Mouse (Mus musculus) liver, embryonic 14.5 days (tissue): Measurements from ENCODE around the gene St3gal4. TPM values are rescaled to one million over a fixed set of nuclear protein-coding genes. Genes with fewer than 3 reads are reported as not detected.

ENCODE experiments used
- ATAC-seq: fragments of 200-750 bp; cut with Nextera tagmentation; 2 replicates; pipeline ENCODE4 v1.8.0; 2017; ENCODE audit warnings: moderate number of reproducible peaks, mild to moderate bottlenecking, moderate library complexity; ENCODE audit not compliant: insufficient read depth
- DNase-seq, 3 experiments: peaks; one replicate each; pipeline ENCODE4 v3.0.0-alpha.2; 2012 to 2013; ENCODE audit warnings: low read depth in 3 of 3, low spot score in 3 of 3
- H3K27ac ChIP-seq: fragments of 300-500 bp; sonication (generic); 2 replicates; pipeline ENCODE4 v1.5.1; 2014; ENCODE audit warnings: moderate library complexity, mild to moderate bottlenecking, control low read depth, inconsistent platforms
- H3K27me3 ChIP-seq: fragments of 300-500 bp; sonication (generic); 2 replicates; pipeline ENCODE4 v1.6.1; 2014; ENCODE audit warnings: mild to moderate bottlenecking, low read length, moderate library complexity; ENCODE audit not compliant: control insufficient read depth, insufficient read depth
- H3K36me3 ChIP-seq: fragments of 300-500 bp; sonication (generic); replicated peaks from 2 replicates; pipeline ENCODE4 v1.6.1; 2014; ENCODE audit warnings: low read depth; ENCODE audit not compliant: control insufficient read depth, insufficient read depth
- H3K4me1 ChIP-seq, 2 experiments: fragments of 200-500 bp in 1 of 2; fragments of 300-500 bp in 1 of 2; sonication (generic) in 1 of 2; replicated peaks; 2 replicates each; pipeline ENCODE4 v1.6.1; 2012 to 2014; ENCODE audit warnings: antibody characterized with exemption in 1 of 2, inconsistent platforms in 1 of 2, low read length in 1 of 2; ENCODE audit not compliant: control insufficient read depth in 2 of 2, insufficient read depth in 2 of 2
- H3K4me2 ChIP-seq: fragments of 300-500 bp; sonication (generic); 2 replicates; pipeline ENCODE4 v1.6.1; 2014; ENCODE audit warnings: low read depth, mild to moderate bottlenecking, control low read depth, moderate library complexity
- H3K4me3 ChIP-seq, 2 experiments: fragments of 200-500 bp in 1 of 2; fragments of 300-500 bp in 1 of 2; sonication (generic) in 1 of 2; 2 replicates each; pipeline ENCODE4 v1.5.1; 2012 to 2014; ENCODE audit warnings: low read depth in 2 of 2, low read length in 2 of 2, mild to moderate bottlenecking in 2 of 2, control low read depth in 1 of 2, inconsistent platforms in 1 of 2, moderate library complexity in 1 of 2; ENCODE audit not compliant: insufficient read depth in 1 of 2
- H3K9ac ChIP-seq: fragments of 300-500 bp; sonication (generic); replicated peaks from 2 replicates; pipeline ENCODE4 v1.6.1; 2014; ENCODE audit warnings: mild to moderate bottlenecking, control low read depth, moderate library complexity
- H3K9me3 ChIP-seq: fragments of 300-500 bp; sonication (generic); 2 replicates; pipeline ENCODE4 v1.6.1; 2016; ENCODE audit warnings: low read length, mixed read lengths; ENCODE audit not compliant: control insufficient read depth
- CTCF ChIP-seq: IDR thresholded peaks from 2 replicates; pipeline ENCODE4 v1.5.1; 2016; ENCODE audit warnings: antibody characterized with exemption, low read depth, control low read depth
- EP300 ChIP-seq: IDR thresholded peaks from 2 replicates; pipeline ENCODE4 v1.6.1; 2016; ENCODE audit warnings: antibody characterized with exemption, low read depth
- WGBS: fragments of 180-500 bp; shearing (Covaris S2); extraction: QIAGEN DNeasy Blood & Tissue Kit; methylation state at CpG from one replicate; pipeline ENCODE4 v1.1.7; 2014; ENCODE audit not compliant: insufficient replicate concordance; 5-methylcytosine and 5-hydroxymethylcytosine counted together
- polyA plus RNA-seq, 2 experiments: library from polyadenylated mRNA; depleted of rRNA in 1 of 2; stranded (reverse) in 1 of 2; unstranded in 1 of 2; fragments of >200 nt; fragmentation: Nextera tagmentation in 1 of 2; extraction: Ambion mirVana in 1 of 2; gene quantifications; 2 replicates each; pipeline versions ENCODE4 v1.2.1 to v1.2.3; 2012 to 2014

The St3gal4 gene
- polyA plus RNA-seq, 2 experiments: 6.0 to 19.2 TPM

- WGBS: 20% methylated on average over 5 of the region's 5 CpGs
Observed at GRCm38 (mm10) chr9:35039846-35040245, 79.2 kb downstream of the St3gal4 start.

GRCm38 (mm10) chr9:35038922-35039586, 80.0 kb downstream of the St3gal4 start:
- no peak for ATAC-seq
- TF ChIP-seq CTCF: no peak
- TF ChIP-seq EP300: no peak
- no peak overlapping the region for H3K4me2 ChIP-seq

More at GRCm38 (mm10) chr9:35039846-35040245, 79.2 kb downstream of the St3gal4 start:
- Histone ChIP-seq H3K4me1 (peaks cover 0 to 2% of the 10 kb centered on the region in 2 experiments; a peak in 2 of 4 replicates), H3K4me3 (no peak overlapping the region), H3K4me2 (no peak overlapping the region), H3K36me3 (no peaks in the 10 kb centered on the region; the same call in 1 of the 2 replicates), H3K9me3 (no peaks in the 10 kb centered on the region), H3K9ac (no peak overlapping the region), H3K27me3 (no peaks in the 10 kb centered on the region), H3K27ac (no peak overlapping the region)
- TF ChIP-seq CTCF: no peak
- no peak for TF ChIP-seq EP300
- ATAC-seq: no peak
- DNase-seq: peak in 1 of 3 experiments; percentile 31

DNA sequence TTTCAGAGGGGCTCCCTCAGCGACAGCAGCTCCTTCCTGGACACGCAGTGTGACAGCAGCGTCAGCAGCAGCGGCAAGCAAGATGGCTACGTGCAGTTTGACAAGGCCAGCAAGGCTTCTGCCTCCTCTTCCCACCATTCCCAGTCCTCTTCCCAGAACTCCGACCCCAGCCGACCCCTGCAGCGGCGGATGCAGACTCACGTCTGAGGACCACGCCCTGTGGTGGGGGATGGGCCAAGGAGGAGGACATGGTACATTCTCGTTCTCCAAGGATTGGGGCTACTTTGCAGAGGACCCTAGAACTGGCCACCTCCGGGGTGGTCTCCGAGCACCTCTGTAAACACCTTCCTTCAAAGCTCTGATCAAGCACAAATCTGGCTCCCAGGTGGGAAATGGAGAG, 84.0 kb downstream of the St3gal4 start:
- Histone ChIP-seq H3K4me3 (no peak overlapping the region), H3K9ac (no peak overlapping the region), H3K4me1 (no peaks in the 10 kb centered on the region; a peak in 2 of 4 replicates), H3K27me3 (no peaks in the 10 kb centered on the region), H3K27ac (no peak overlapping the region), H3K9me3 (no peaks in the 10 kb centered on the region), H3K36me3 (no peaks in the 10 kb centered on the region), H3K4me2 (no peak overlapping the region)
- TF ChIP-seq EP300 (no peak), CTCF (no peak)
- 41% methylated on average over 14 of the region's 14 CpGs for WGBS
- no peak for DNase-seq
- no peak for ATAC-seq

More at GRCm38 (mm10) chr9:35038922-35039586, 80.0 kb downstream of the St3gal4 start:
- no peak overlapping the region for H3K27ac ChIP-seq
- no peak overlapping the region for H3K4me3 ChIP-seq
- H3K4me1 ChIP-seq: peaks cover 0 to 2% of the 10 kb centered on the region in 2 experiments; a peak in 2 of 4 replicates
- H3K9ac ChIP-seq: no peak overlapping the region
- no peaks in the 10 kb centered on the region; the same call in 1 of the 2 replicates for H3K36me3 ChIP-seq
- no peaks in the 10 kb centered on the region for H3K9me3 ChIP-seq
- no peaks in the 10 kb centered on the region for H3K27me3 ChIP-seq
- 40% methylated on average over 7 of the region's 7 CpGs for WGBS
- no peak for DNase-seq

DNA sequence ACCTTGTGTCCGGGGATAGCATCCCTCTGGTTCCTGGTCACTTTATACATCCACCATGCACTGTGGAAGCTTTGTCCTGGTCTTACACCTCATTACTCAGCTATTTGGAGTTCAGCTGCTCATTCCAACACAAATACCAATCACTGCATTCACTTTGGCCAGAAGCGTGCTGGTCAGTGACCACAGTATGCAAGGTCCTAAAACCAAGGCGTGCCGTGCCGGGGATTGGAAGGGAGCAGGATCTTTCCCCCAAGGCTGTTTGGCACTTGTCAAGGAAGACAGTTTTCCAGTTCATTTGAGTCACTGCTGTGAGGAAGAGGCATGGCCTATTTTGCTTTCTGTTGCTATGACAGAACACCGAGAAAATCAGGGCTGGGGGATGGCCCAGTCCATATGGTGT, 86.6 kb downstream of the St3gal4 start:
- no peaks in the 10 kb centered on the region for H3K9me3 ChIP-seq
- ATAC-seq (no peak), DNase-seq (no peak)
- no peak for TF ChIP-seq EP300
- TF ChIP-seq CTCF: no peak
- no peak overlapping the region for H3K9ac ChIP-seq
- no peak overlapping the region for H3K4me2 ChIP-seq
- H3K36me3 ChIP-seq: no peaks in the 10 kb centered on the region
- H3K4me3 ChIP-seq: no peak overlapping the region
- 68% methylated on average over 6 of the region's 6 CpGs for WGBS
- no peak overlapping the region for H3K27ac ChIP-seq
- H3K4me1 ChIP-seq: no peaks in the 10 kb centered on the region
- no peaks in the 10 kb centered on the region for H3K27me3 ChIP-seq

DNA sequence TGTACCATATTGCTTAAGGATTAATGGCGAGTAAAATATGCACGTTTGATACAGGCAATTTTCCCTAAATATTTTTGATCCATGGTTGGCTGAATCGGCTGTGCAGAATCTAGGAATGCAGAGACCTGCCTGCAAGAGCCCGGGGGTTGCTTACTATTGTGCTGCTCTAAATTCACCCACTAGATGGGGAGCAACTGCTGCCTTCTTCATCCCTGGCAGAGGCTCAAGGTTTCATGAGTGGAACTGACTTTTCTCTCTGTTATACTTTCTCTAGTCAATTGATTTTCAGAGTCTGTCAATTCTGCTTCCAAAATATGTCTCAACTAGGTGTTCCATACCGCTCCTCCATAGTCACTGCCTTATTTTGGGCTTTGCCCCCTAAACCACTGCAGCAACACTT, 88.2 kb downstream of the St3gal4 start:
- ATAC-seq: no peak
- no peak overlapping the region for H3K27ac ChIP-seq
- H3K9ac ChIP-seq: no peak overlapping the region
- WGBS: 56% methylated on average over 5 of the region's 5 CpGs
- no peak overlapping the region for H3K4me2 ChIP-seq
- H3K27me3 ChIP-seq: peaks cover 3% of the 10 kb centered on the region
- no peak for TF ChIP-seq EP300
- TF ChIP-seq CTCF: peak; percentile 22; the same call in 1 of the 2 replicates
- H3K4me3 ChIP-seq: no peak overlapping the region
- H3K36me3 ChIP-seq: no peaks in the 10 kb centered on the region
- 0 out of 4 replicates have a peak, but pooled peaks cover 0 to 2% of the 10 kb centered on the region in 2 experiments for H3K4me1 ChIP-seq
- no peak for DNase-seq
- no peaks in the 10 kb centered on the region for H3K9me3 ChIP-seq
